Mouse (Mus musculus) gastrocnemius, postnatal 25 days (tissue): ENCODE data around the gene Rft1. TPM values are rescaled to one million over a fixed set of nuclear protein-coding genes. Genes with fewer than 3 reads are reported as not detected.

Experiments used
- DNase-seq: peaks from one replicate; pipeline ENCODE4 v3.0.0; 2022
- total RNA-seq, 2 experiments: library from RNA; stranded (reverse); gene quantifications; 1 replicate in 1 of 2; 2 replicates in 1 of 2; pipeline ENCODE4 v1.2.3; 2021

Rft1 gene
- total RNA-seq, 2 experiments from 2014 or later, result 4.4 TPM

- no peak for DNase-seq
Measured at GRCm38 (mm10) chr14:30629839-30630238, 24.3 kb upstream of the Rft1 start.

GRCm38 (mm10) chr14:30630811-30631576 is 23.2 kb upstream of the Rft1 start:
- peak; percentile 47 for DNase-seq

DNA sequence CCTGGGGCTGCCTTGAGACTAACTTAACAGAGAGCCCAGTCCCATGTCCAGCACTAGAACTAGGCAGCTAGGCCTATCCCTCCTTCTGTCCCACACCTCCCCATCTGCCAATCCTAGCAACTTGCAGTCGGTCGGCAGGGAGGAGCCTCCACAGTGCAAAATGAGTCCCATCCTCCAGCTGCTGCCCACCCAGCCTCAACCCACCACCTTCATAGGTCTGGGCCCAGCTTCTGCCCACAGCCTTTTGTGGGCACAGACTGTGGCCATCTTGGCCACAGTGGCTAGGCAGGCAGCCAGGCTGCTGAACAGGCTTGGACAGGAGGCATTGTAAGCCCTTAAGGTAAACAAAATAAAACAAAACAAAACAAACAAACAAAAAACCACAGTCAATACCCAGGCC is 22.3 kb upstream of the Rft1 start:
- DNase-seq, result no peak

DNA sequence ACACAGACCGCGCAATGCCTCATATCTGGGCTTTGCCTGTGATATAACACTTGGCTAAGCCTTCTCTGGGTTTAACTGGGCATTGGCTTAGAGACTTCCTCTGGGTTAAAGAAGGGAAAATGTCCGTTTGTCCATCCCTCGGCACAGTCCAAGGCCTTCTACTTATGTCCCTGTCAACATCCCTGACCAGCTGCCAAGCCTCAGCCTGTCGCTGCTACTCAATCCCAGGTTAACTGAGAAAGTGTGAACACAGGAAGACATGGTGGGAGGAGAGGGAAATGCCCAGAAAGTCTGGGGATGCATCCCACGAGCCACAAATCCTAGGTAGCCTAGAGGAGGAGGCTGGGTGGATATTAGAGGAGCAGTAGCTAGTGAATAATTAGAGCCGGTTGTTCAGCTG is 20.5 kb upstream of the Rft1 start:
- no peak for DNase-seq

DNA sequence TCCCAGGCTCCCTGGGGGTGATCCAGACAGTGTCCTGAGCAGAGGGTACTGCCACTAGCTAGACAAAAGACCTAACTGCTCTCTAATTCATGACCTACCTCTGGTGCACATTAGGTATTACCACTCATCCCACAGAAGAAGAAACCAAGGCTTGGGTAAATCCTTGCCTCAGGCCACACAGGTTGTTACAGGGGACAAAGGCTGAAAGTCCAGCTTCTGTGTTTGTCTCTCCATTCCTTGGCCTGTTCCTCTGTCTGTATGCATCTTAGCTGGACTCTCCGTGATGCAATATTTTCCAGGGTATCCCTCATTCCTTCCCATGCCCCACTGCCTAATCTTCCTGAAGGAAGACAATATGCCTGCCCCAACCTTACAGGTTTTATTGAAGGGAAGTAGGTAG is 19.7 kb upstream of the Rft1 start:
- DNase-seq, result no peak

DNA sequence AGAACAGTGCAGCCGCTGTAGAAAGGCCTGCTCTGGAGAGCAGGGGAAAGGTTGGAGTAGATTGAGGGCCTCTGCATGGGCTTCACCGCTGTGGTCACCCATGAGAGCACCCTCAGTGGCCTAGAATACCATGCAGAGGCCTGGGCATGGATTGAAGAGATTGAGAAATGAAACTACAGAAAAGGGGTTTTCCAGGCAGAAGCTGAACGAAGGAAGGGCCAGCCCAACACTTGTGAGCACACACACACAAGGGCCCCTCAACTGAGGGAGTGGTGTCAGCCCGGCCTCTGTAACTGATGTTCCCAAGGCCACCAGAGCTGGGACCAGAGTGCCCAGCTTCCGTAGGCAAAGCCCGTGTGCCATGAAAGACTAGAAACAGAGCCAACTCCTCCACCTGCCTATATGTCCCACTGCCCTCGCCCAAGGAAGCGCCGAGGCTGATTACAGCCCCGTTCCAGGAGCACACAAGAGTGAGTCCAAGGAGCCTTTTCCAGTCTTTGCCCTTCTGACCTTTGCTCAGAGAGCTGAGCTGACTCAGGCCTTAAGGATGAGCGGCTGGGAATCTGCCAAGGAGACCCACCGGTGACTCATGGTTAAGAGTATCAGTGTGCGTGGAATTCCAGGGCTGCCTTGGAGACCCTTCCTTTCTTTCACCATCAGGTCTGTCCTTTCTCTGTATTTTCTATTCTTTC is 18.8 kb upstream of the Rft1 start:
- DNase-seq, result no peak

- DNase-seq, result no peak
Measured at GRCm38 (mm10) chr14:30636499-30636898, 17.7 kb upstream of the Rft1 start.

- DNase-seq, result no peak
Measured at GRCm38 (mm10) chr14:30637087-30637486, 17.1 kb upstream of the Rft1 start.

- no peak for DNase-seq
Measured at GRCm38 (mm10) chr14:30638009-30638408, 16.2 kb upstream of the Rft1 start.

GRCm38 (mm10) chr14:30638686-30639085 is 15.5 kb upstream of the Rft1 start:
- peak; percentile 40 for DNase-seq

DNA sequence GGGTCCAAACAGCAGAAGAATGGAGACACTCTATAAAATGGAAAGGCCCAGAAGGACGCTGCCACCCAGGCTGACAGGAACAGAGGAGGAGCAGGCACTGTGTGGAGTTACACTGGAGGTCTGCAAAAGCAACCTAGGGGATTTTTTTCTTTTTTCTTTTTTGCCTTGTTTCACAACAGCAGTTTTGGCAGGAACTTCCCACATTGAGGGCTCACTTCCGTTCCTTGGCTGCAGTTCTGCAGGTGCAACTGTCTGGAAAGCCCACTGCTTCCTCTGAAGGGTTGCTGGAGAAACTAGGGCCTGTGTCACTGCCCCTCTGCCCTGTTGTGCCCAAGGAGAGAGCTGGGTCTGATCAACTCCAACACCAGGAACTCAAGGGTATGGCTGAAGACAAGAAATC is 12.4 kb upstream of the Rft1 start:
- DNase-seq, result no peak

- no peak for DNase-seq
Measured at GRCm38 (mm10) chr14:30644026-30644425, 10.1 kb upstream of the Rft1 start.

GRCm38 (mm10) chr14:30645066-30645465 is 9.1 kb upstream of the Rft1 start:
- no peak for DNase-seq

DNA sequence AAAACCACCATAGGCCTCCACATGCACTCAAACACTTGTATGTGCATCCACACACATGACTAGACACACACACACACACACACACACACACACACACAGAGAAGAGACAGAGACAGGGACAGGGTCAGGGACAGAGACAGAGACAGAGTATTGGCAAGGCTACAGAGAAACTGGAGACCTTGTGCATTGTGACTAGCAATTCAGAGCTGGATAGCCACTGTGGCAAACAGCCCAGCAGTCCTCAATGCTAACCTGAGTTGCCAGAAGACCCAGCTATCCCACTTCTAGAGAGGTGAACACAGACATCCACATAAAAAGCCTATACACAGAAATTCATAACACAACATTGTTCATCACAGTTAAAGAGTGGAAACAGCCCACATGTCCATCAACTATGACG is 7.7 kb upstream of the Rft1 start:
- no peak for DNase-seq

- DNase-seq, result no peak
Measured at GRCm38 (mm10) chr14:30648478-30648877, 5.7 kb upstream of the Rft1 start.

DNA sequence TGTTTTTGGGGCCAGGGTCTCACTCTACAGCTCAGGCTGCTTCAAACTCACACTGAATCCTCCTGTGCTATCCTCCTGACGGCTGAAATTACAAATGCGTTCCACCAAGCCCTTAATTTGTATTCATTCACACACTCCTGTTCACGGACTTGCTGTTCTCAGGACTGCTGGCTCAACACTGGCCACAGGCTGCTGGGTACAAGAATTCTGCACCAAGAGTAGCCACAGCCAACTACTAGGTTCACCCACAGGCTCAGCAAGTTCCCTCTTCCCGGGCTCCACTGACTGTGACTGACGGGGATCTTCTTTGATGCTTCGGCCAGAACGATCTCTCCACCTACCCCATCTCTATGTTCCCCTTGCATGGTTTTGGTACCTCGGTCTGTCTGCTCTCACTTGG is 4.4 kb upstream of the Rft1 start:
- DNase-seq, result no peak

GRCm38 (mm10) chr14:30650969-30651368 is 3.2 kb upstream of the Rft1 start:
- DNase-seq, result peak; percentile 76

GRCm38 (mm10) chr14:30654691-30655228 is 600 bp downstream of the Rft1 start:
- DNase-seq, result no peak

- DNase-seq, result no peak
Measured at GRCm38 (mm10) chr14:30655531-30655930, 1.4 kb downstream of the Rft1 start.

- peak; percentile 14 for DNase-seq
Measured at GRCm38 (mm10) chr14:30666061-30666460, 11.9 kb downstream of the Rft1 start.

GRCm38 (mm10) chr14:30666604-30667003 is 12.4 kb downstream of the Rft1 start:
- no peak for DNase-seq

DNA sequence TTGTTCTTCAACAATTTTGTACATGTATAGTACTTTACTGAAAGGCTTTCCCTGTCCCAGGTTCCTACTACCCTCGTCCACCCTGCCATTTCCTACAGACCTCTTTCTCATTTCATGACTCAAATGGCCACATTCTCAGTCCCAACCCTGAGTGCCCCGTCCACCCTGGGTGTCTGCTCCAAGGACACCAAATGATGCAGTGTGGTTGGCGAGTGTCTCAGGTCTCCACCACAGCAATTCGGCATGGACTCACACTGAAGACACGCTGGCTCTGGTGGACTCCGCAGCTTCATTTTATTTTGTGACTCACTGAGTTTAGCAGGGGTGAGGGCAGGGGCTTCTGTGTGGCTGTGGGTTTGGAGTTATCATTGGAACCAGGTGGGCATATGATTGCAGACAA is 16.0 kb downstream of the Rft1 start:
- no peak for DNase-seq

GRCm38 (mm10) chr14:30671095-30671985 is 17.2 kb downstream of the Rft1 start:
- DNase-seq, result no peak
